Mouse (Mus musculus): ENCODE results near the gene Fam19a2.

DNA sequence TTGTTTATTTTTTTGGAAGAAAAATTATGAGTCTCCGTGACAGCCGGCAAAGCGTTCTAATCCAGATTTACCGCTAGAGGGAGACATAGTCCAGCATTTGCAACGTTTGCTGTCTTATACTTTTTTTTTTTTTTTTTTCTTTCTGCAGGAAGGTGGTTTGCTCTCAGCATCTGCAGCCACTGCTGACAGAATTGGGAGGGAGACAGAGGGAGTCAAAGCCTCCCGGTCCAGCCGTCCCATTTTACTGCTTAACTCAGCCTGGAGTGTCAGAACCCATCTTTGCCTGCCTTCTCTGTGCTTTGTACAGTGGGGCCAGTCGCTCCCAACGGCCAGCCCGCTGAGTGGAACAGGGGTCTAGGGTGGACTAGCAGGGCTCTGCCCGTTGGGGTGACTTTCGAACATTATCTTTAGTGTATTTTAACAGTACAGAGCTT, at the start of gene Fam19a2:
- TF ChIP-seq EP300 (IDR thresholded peaks at IDR 0.05; ENCODE audit: low read depth) (no peak), CTCF (IDR thresholded peaks at IDR 0.05; ENCODE audit: low read depth) (peak; percentile 72)
